Mouse (Mus musculus) kidney, postnatal 36 days (tissue): Measurements from ENCODE around the gene Arhgef28.

Experiments
- DNase-seq, 2 experiments: peaks; one replicate each; pipeline ENCODE4 v3.0.0; 2021 to 2022; ENCODE audit warnings: mixed read lengths in 2 of 2

Arhgef28 gene

GRCm38 (mm10) chr13:97893031-97893825, 313.0 kb downstream of the Arhgef28 start:
- peak; percentile 53 to 55 for DNase-seq

GRCm38 (mm10) chr13:97892089-97892884, 314.0 kb downstream of the Arhgef28 start:
- DNase-seq: peak in 1 of 2 experiments; percentile 9

GRCm38 (mm10) chr13:97888046-97888445, 318.2 kb downstream of the Arhgef28 start:
- no peak for DNase-seq

GRCm38 (mm10) chr13:97887558-97887957, 318.7 kb downstream of the Arhgef28 start:
- no peak for DNase-seq

GRCm38 (mm10) chr13:97883629-97884028, 322.6 kb downstream of the Arhgef28 start:
- DNase-seq: no peak

GRCm38 (mm10) chr13:97876450-97876849, 329.8 kb downstream of the Arhgef28 start:
- no peak for DNase-seq

- peak; percentile 24 to 34 for DNase-seq
Observed at GRCm38 (mm10) chr13:97876031-97876430, 330.2 kb downstream of the Arhgef28 start.

- DNase-seq: no peak
Observed at GRCm38 (mm10) chr13:97869428-97869827, 336.8 kb downstream of the Arhgef28 start.

- peak; percentile 57 to 59 for DNase-seq
Observed at GRCm38 (mm10) chr13:97867322-97867962, 338.8 kb downstream of the Arhgef28 start.

GRCm38 (mm10) chr13:97859071-97859470, 347.2 kb downstream of the Arhgef28 start:
- peak in 1 of 2 experiments; percentile 8 for DNase-seq

- DNase-seq: no peak
Observed at GRCm38 (mm10) chr13:97857860-97858259, 348.4 kb downstream of the Arhgef28 start.

- peak; percentile 18 to 21 for DNase-seq
Observed at GRCm38 (mm10) chr13:97853356-97853968, 352.8 kb downstream of the Arhgef28 start.
